Mouse (Mus musculus) left cerebral cortex, adult 2 months (tissue): ENCODE measurements around the gene Fchsd2. TPM values are rescaled to one million over a fixed set of nuclear protein-coding genes. Genes with fewer than 3 reads are reported as not detected.
A peak's percentile ranks its signal among the peaks of the same experiment; 100 is the strongest.

Source experiments
- DNase-seq, 2 experiments: peaks; one replicate each; pipeline ENCODE4 v3.0.0; 2021 to 2022; ENCODE audit warnings: low spot score in 2 of 2, mixed read lengths in 1 of 2; ENCODE audit errors: extremely low spot score in 1 of 2
- H3K27ac ChIP-seq: fragments of 200-600 bp; 2 replicates; pipeline ENCODE4 v1.8.1; 2022
- H3K4me3 ChIP-seq: fragments of 200-600 bp; 2 replicates; pipeline ENCODE4 v1.8.1; 2022
- CTCF ChIP-seq: fragments of 200-600 bp; IDR thresholded peaks from 2 replicates; pipeline ENCODE4 v1.8.1; 2022; ENCODE audit warnings: antibody characterized with exemption, mild to moderate bottlenecking, moderate library complexity
- intact Hi-C: fragments of 180-260 bp; cut with DNase I; formaldehyde crosslinking; loops from one replicate; pipeline ENCODE4 v1.15.1; 2025
- total RNA-seq, 2 experiments: library from RNA; stranded (reverse); gene quantifications; 2 replicates each; pipeline ENCODE4 v1.2.3; 2021

The Fchsd2 gene
- total RNA-seq, 2 experiments from 2014 or later, result 40.5 to 41.6 TPM

GRCm38 (mm10) chr7:101101156-101101691 is 8.6 kb downstream of the Fchsd2 start:
- intact Hi-C loops, result no loop called here
- TF ChIP-seq CTCF, result no peak
- H3K4me3 ChIP-seq, result no peak overlapping the region
- DNase-seq, result peak; percentile 65 to 68
- H3K27ac ChIP-seq, result peak overlapping the region; percentile 53

- Histone ChIP-seq H3K27ac (no peak overlapping the region), H3K4me3 (no peak overlapping the region)
- intact Hi-C loops, result no loop called here
- no peak for DNase-seq
- no peak; the same call in none of the 2 replicates for TF ChIP-seq CTCF
Observed at GRCm38 (mm10) chr7:101106666-101107065, 14.0 kb downstream of the Fchsd2 start.

GRCm38 (mm10) chr7:101107073-101107810 is 14.6 kb downstream of the Fchsd2 start:
- Histone ChIP-seq H3K4me3 (peak overlapping the region; percentile 83), H3K27ac (peak overlapping the region; percentile 82)
- no peak for TF ChIP-seq CTCF
- intact Hi-C loops, result no loop called here
- no peak for DNase-seq

GRCm38 (mm10) chr7:101107968-101108652 is 15.4 kb downstream of the Fchsd2 start:
- intact Hi-C loops, result loop anchor here (2.0 kb wide), 2 partner anchors 45 to 123 kb away; no protein-coding TSS in a partner anchor
- Histone ChIP-seq H3K4me3 (peak overlapping the region; percentile 83), H3K27ac (peak overlapping the region; percentile 82)
- peak; percentile 98 to 99 for DNase-seq
- TF ChIP-seq CTCF, result peak; percentile 91

- intact Hi-C loops, result loop anchor here (2.0 kb wide), 2 partner anchors 46 to 122 kb away; no protein-coding TSS in a partner anchor
- no peak for DNase-seq
Observed at GRCm38 (mm10) chr7:101108653-101109005, 16.0 kb downstream of the Fchsd2 start.

GRCm38 (mm10) chr7:101109006-101109855 is 16.6 kb downstream of the Fchsd2 start:
- Histone ChIP-seq H3K4me3 (peak overlapping the region; percentile 83), H3K27ac (peak overlapping the region; percentile 93)
- intact Hi-C loops, result loop anchor here (2.0 kb wide), 2 partner anchors 46 to 122 kb away; no protein-coding TSS in a partner anchor
- DNase-seq, result peak in 1 of 2 experiments; percentile 30
- TF ChIP-seq CTCF, result no peak

More at GRCm38 (mm10) chr7:101108653-101109005, 16.0 kb downstream of the Fchsd2 start:
- Histone ChIP-seq H3K27ac (peak overlapping the region; percentile 93), H3K4me3 (peak overlapping the region; percentile 83)
- no peak for TF ChIP-seq CTCF

GRCm38 (mm10) chr7:101109856-101110350 is 17.2 kb downstream of the Fchsd2 start:
- Histone ChIP-seq H3K27ac (peak overlapping the region; percentile 93), H3K4me3 (peak overlapping the region; percentile 83)
- intact Hi-C loops, result loop anchor here (2.0 kb wide), 2 partner anchors 47 to 121 kb away; no protein-coding TSS in a partner anchor
- no peak for TF ChIP-seq CTCF
- DNase-seq, result no peak

GRCm38 (mm10) chr7:101113410-101113809 is 20.7 kb downstream of the Fchsd2 start:
- intact Hi-C loops, result no loop called here

GRCm38 (mm10) chr7:101114328-101114727 is 21.7 kb downstream of the Fchsd2 start:
- Histone ChIP-seq H3K4me3 (no peak overlapping the region), H3K27ac (no peak overlapping the region)
- no peak for TF ChIP-seq CTCF
- no peak for DNase-seq
- intact Hi-C loops, result no loop called here

More at GRCm38 (mm10) chr7:101113410-101113809, 20.7 kb downstream of the Fchsd2 start:
- TF ChIP-seq CTCF, result no peak; the same call in 1 of the 2 replicates
- no peak overlapping the region for H3K27ac ChIP-seq
- no peak for DNase-seq
- H3K4me3 ChIP-seq, result no peak overlapping the region

GRCm38 (mm10) chr7:101119391-101119790 is 26.7 kb downstream of the Fchsd2 start:
- no peak overlapping the region for H3K4me3 ChIP-seq
- DNase-seq, result no peak
- no peak for TF ChIP-seq CTCF
- H3K27ac ChIP-seq, result no peak overlapping the region
- intact Hi-C loops, result no loop called here
